Mouse (Mus musculus) monocyte, adult 2 months (primary cell): ENCODE results near the gene Stim1.
"Not testable (repeated sequence)": the region's sequence is repeated elsewhere in the genome, so short reads cannot be mapped to it uniquely, and the experiment has no call there.

Source experiments
- DNase-seq, 2 experiments: peaks; one replicate each; pipeline ENCODE4 v3.0.0; 2022; ENCODE audit warnings: low spot score in 2 of 2, low read depth in 1 of 2

Gene Stim1

GRCm38 (mm10) chr7:102349236-102349635 lies 81.6 kb downstream of the Stim1 start:
- DNase-seq, result no peak

- DNase-seq, result no peak
These were observed 85.8 kb downstream of the Stim1 start for GRCm38 (mm10) chr7:102353420-102353819.

GRCm38 (mm10) chr7:102358124-102358523 lies 90.5 kb downstream of the Stim1 start:
- no peak for DNase-seq

- no peak for DNase-seq
These were observed 93.7 kb downstream of the Stim1 start for GRCm38 (mm10) chr7:102361297-102361696.

DNA sequence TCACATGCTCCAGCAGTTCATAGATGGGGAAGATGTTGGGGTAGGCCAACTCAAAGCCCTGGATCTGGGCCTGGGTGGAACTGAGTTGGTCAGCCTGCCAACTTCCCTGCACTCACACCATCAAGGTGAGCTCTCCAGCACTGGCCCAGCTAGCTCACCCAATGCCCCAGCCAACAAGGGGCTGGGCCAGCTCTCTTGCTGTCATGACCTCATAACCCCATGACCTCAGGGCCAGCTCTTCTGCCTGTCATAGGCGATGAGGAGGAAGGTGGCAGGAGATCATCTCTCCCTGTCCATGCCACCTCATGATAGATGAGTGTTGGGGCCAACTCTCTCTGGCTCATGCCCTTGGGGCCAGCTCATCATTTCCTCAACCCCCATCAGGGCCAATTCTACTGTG lies 96.2 kb downstream of the Stim1 start:
- DNase-seq, result no peak

- DNase-seq, result no peak
These were observed 102.1 kb downstream of the Stim1 start for GRCm38 (mm10) chr7:102369661-102370060.

- DNase-seq, result no peak
These were observed 102.9 kb downstream of the Stim1 start for GRCm38 (mm10) chr7:102370526-102370925.

GRCm38 (mm10) chr7:102373382-102374072 lies 105.9 kb downstream of the Stim1 start:
- DNase-seq, result no peak

DNA sequence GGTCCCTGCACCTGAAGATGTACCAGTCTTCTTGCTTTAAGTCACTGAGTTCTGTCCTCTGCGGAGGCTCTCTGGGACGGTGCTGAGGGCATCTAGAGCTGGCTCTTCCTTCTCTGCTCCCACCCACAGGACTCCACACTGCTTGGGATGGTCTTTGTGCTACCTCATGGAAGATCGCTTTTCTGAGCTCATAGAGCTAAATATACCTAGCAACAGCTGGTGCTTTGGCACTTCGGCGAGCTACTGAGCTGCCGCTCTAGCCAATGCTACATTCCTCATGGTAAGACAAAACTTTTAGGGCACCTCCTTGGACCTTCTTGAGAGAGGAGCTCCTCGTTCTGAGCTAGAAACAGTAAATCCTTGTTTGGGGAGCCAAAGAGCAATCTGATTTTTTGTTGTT lies 115.6 kb downstream of the Stim1 start:
- DNase-seq, result no peak

- DNase-seq, result no peak
These were observed 118.4 kb downstream of the Stim1 start for GRCm38 (mm10) chr7:102385973-102386372.

GRCm38 (mm10) chr7:102389082-102389481 lies 121.5 kb downstream of the Stim1 start:
- no peak for DNase-seq

- DNase-seq, result no peak
These were observed 126.3 kb downstream of the Stim1 start for GRCm38 (mm10) chr7:102393898-102394297.

GRCm38 (mm10) chr7:102395894-102396293 lies 128.3 kb downstream of the Stim1 start:
- DNase-seq, result no peak

DNA sequence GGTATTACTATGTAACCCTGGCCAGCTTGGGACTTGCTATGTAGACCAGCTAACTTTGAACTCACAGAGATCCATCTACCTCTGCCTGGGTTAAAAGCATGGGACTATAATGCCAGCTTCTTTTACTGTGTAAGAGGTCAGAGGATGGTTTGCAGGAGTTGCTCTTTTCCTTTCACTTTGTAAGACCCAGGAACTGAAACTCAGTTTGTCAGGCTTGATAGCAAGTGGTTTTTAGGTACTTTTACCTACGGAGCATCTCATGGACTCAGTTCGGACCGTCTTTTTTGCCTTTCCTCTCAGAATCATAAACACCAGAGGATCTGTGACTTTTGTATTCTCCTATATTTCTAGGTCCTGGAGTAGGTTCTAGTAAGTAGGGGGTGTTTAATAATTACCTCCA lies 128.7 kb downstream of the Stim1 start:
- no peak for DNase-seq

GRCm38 (mm10) chr7:102399180-102399731 lies 131.7 kb downstream of the Stim1 start:
- no peak for DNase-seq

- no peak for DNase-seq
These were observed 136.5 kb downstream of the Stim1 start for GRCm38 (mm10) chr7:102404118-102404517.

DNA sequence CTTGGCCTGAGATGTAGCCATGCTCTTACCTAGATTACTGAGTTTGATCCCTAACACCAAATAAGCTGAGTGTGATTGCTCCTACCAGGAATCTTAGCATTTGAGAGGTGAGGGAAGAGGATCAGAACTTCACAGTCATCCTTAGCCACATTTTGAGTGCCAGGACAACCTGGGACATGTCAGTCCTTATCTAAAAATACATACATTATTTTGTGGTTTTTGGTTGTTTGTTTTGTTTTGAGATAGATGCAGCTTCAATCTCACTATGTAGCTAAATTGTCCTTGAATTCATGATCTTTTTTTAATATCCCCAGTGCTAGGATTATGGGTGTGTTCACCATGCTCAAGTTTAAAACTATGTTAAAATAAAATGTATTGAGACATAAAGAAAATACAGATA lies 139.8 kb downstream of the Stim1 start:
- DNase-seq, result no peak

DNA sequence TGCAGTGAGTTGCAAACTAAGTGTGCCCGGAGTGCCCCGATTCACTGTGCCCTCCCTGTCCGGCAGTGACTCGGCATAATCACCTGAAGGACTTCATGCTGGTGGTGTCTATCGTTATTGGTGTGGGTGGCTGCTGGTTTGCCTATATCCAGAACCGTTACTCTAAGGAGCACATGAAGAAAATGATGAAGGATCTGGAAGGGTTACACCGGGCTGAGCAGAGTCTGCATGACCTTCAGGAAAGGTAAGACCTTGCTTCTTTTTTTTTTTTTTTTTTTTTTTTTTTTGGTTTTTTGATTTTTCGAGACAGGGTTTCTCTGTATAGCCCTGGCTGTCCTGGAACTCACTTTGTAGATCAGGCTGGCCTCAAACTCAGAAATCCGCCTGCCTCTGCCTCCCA lies 147.7 kb downstream of the Stim1 start:
- not testable (repeated sequence) for DNase-seq

GRCm38 (mm10) chr7:102415841-102416240 lies 148.2 kb downstream of the Stim1 start:
- DNase-seq, result no peak

DNA sequence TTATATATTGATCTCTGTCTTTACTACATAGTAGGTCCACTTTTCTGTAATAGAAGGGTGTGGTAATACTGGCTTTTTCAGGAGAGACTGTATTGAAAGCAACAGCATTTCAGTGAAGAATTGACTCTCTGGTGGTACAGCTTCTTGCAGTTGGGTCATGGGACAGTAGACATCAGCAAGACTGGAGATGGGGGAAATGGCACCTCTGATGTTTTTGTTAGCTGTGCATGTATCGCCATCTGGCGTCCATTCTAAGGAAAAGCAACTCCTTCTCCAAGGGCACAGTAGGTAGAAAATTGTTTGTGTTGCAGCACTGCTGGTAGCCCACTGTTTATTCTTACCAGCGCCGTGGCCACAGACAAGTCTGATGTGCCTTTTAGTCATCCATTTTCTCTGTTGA lies 149.8 kb downstream of the Stim1 start:
- no peak for DNase-seq

DNA sequence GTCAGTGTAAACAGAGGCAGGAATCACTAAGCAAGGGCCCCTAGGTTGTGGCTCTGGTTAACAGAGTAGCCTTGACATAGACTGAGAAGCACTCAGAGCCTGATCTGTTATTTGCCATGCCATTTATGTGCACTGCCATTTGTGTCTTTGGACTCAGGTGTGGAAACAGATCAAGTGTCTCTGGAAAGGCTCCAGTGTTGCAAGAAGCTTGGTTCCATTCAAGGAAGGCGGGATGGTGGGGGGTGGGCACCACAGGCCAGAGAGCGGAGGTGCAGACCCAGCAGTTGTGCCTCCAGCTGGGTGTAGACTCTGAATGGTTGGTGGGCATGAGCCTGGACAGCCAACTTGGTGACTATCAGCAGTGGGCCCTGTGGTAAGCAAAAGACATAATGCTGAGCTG lies 154.4 kb downstream of the Stim1 start:
- no peak for DNase-seq

DNA sequence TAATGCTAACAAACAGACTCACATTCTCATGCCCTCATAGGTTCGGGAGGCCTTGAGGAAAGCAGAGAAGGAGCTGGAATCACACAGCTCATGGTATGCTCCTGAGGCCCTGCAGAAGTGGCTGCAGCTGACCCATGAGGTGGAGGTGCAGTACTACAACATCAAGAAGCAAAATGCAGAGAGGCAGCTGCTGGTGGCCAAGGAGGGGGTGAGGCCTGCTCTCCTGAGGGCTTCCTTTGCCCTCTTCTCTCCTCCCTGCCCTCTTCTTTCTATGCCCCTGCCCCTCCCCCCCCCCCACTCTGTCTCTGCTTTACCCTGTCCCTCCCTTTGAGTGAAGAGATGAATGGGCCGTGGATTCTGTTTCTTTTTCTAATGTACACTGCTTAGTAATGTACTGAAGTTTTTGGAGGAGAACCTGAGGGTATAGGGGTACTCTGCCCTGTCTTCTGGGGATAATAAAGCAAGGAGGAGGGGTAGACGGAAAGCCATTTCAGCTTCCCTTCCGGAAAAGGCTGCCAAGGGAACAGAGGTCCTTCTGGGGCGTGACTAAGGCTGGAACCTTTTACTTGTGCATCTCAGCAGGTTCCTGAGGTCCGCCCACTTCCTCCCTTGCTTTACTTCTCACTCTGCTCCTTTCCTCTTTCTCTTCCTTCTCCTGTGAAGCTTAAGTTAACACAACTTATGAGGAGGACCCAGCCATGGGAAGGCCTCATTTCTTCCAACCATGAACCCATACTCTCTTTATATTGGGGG lies 158.5 kb downstream of the Stim1 start:
- DNase-seq, result no peak
